Mouse (Mus musculus): ENCODE data around the gene Vax2. TPM values are rescaled to one million over a fixed set of nuclear protein-coding genes. Genes with fewer than 3 reads are reported as not detected.
A peak's percentile ranks its signal among the peaks of the same experiment; 100 is the strongest.

Vax2 gene
- total and polyA plus RNA-seq, 3 experiments, result not detected

DNA sequence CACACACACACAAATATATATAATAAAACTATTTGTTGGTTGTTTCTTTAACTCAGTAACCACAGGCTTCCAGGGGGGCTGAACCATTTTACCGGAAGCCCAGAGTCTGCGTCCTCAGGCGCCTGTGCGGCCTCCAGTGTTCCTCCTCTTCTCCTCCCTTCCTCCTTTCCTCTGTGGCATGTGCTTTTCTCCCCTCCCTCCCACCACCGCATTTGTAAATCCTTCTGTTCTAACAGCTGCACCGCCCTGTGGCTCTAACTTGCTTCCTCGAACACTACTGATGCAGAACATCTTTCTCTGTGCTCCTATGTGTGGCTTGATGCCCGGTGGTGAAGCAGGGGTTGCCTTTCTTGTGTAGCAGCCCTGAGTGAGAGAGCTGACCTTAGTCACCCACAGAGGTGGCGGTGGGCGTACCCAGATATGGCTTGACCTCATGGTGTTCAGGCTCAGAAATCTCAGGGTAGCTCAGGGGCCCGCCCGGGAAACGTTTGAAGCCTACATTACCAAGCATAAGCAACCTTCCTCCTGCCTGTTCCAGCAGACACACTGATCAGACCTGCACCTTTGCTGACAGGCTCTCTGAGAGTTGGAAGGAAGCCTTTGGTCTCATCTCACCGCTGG lies 18.4 kb downstream of the Vax2 start:
- no peak overlapping the region for H3K4me3 ChIP-seq
- no peak overlapping the region for H3K27ac ChIP-seq
- no peaks in the 10 kb centered on the region for H3K79me2 ChIP-seq (replicated peaks; ENCODE audit: control insufficient read depth, insufficient read depth, low read length)
- TF ChIP-seq EP300 (IDR thresholded peaks at IDR 0.05; ENCODE audit: insufficient read depth, low read depth, low read length), result no peak
- no peak for TF ChIP-seq POLR2A (IDR thresholded peaks at IDR 0.05; ENCODE audit: insufficient read depth, low read depth, low read length)
- TF ChIP-seq CTCF (IDR thresholded peaks at IDR 0.05), result no peak
- no peaks in the 10 kb centered on the region for H3K27me3 ChIP-seq (ENCODE audit: control insufficient read depth, insufficient read depth, low read length)
- no peak for DNase-seq
- WGBS, result 57% methylated on average over 14 of the region's 14 CpGs
- H3K36me3 ChIP-seq (ENCODE audit: control insufficient read depth, insufficient read depth, low read length), result no peaks in the 10 kb centered on the region
- no peak overlapping the region for H3K9ac ChIP-seq (ENCODE audit: low read depth, low read length)
- intact Hi-C loops (cut with DNase I), result no loop called here
- H3K4me1 ChIP-seq (ENCODE audit: control insufficient read depth, insufficient read depth, low read length), result no peaks in the 10 kb centered on the region

- Histone ChIP-seq H3K4me1 (ENCODE audit: control insufficient read depth, insufficient read depth, low read length) (no peaks in the 10 kb centered on the region), H3K9ac (ENCODE audit: low read depth, low read length) (no peak overlapping the region), H3K36me3 (ENCODE audit: control insufficient read depth, insufficient read depth, low read length) (no peaks in the 10 kb centered on the region), H3K27me3 (ENCODE audit: control insufficient read depth, insufficient read depth, low read length) (no peaks in the 10 kb centered on the region), H3K79me2 (replicated peaks; ENCODE audit: control insufficient read depth, insufficient read depth, low read length) (no peaks in the 10 kb centered on the region), H3K4me3 (no peak overlapping the region), H3K27ac (no peak overlapping the region)
- peak; percentile 54 to 76 for DNase-seq
- WGBS, result 23% methylated on average over 5 of the region's 5 CpGs
- no peak for TF ChIP-seq EP300 (IDR thresholded peaks at IDR 0.05; ENCODE audit: insufficient read depth, low read depth, low read length)
- TF ChIP-seq CTCF (IDR thresholded peaks at IDR 0.05), result peak; percentile 85
- intact Hi-C loops (cut with DNase I), result loop anchor here (1.0 kb wide), 1 partner anchor 37 kb away; no protein-coding TSS in a partner anchor
These were observed 20.1 kb downstream of the Vax2 start for GRCm38 (mm10) chr6:83731128-83731527.

DNA sequence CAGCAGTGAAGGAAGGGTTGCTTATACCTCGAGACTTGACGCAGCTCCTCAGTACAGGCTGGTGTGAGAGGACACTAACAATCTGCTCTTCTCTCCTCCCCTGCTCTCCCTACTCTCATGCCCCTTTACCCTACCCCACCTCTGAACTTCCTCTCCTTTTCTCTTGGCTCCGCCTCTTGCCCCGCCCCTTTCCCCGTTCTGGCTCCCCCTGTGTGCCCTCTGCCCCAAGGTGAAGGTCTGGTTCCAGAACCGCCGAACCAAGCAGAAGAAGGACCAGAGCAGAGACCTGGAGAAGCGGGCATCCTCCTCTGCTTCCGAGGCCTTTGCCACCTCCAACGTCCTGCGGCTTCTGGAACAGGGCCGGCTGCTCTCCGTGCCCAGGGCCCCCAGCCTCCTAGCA lies 26.2 kb downstream of the Vax2 start:
- no peak overlapping the region for H3K4me3 ChIP-seq
- WGBS, result 29% methylated on average over 13 of the region's 13 CpGs
- no peaks in the 10 kb centered on the region for H3K4me1 ChIP-seq (ENCODE audit: control insufficient read depth, insufficient read depth, low read length)
- H3K9ac ChIP-seq (ENCODE audit: low read depth, low read length), result no peak overlapping the region
- DNase-seq, result no peak
- H3K36me3 ChIP-seq (ENCODE audit: control insufficient read depth, insufficient read depth, low read length), result no peaks in the 10 kb centered on the region
- no peak overlapping the region for H3K27ac ChIP-seq
- no peaks in the 10 kb centered on the region for H3K79me2 ChIP-seq (replicated peaks; ENCODE audit: control insufficient read depth, insufficient read depth, low read length)
- intact Hi-C loops (cut with DNase I), result no loop called here
- no peak for TF ChIP-seq POLR2A (IDR thresholded peaks at IDR 0.05; ENCODE audit: insufficient read depth, low read depth, low read length)
- TF ChIP-seq EP300 (IDR thresholded peaks at IDR 0.05; ENCODE audit: insufficient read depth, low read depth, low read length), result no peak
- TF ChIP-seq CTCF (IDR thresholded peaks at IDR 0.05), result no peak
- H3K27me3 ChIP-seq (ENCODE audit: control insufficient read depth, insufficient read depth, low read length), result peaks cover 3% of the 10 kb centered on the region

- H3K4me3 ChIP-seq, result no peak overlapping the region
- peaks cover 3% of the 10 kb centered on the region for H3K27me3 ChIP-seq (ENCODE audit: control insufficient read depth, insufficient read depth, low read length)
- no peak for DNase-seq
- no peaks in the 10 kb centered on the region for H3K79me2 ChIP-seq (replicated peaks; ENCODE audit: control insufficient read depth, insufficient read depth, low read length)
- H3K4me1 ChIP-seq (ENCODE audit: control insufficient read depth, insufficient read depth, low read length), result no peaks in the 10 kb centered on the region
- no peak overlapping the region for H3K9ac ChIP-seq (ENCODE audit: low read depth, low read length)
- intact Hi-C loops (cut with DNase I), result no loop called here
- H3K36me3 ChIP-seq (ENCODE audit: control insufficient read depth, insufficient read depth, low read length), result no peaks in the 10 kb centered on the region
- 45% methylated on average over 6 of the region's 6 CpGs for WGBS
- H3K27ac ChIP-seq, result no peak overlapping the region
- TF ChIP-seq CTCF (IDR thresholded peaks at IDR 0.05) (no peak), EP300 (IDR thresholded peaks at IDR 0.05; ENCODE audit: insufficient read depth, low read depth, low read length) (no peak), POLR2A (IDR thresholded peaks at IDR 0.05; ENCODE audit: insufficient read depth, low read depth, low read length) (no peak)
These were observed 27.5 kb downstream of the Vax2 start for GRCm38 (mm10) chr6:83738596-83738995.

- no peak within 1 kb of the TSS for H3K4me3 ChIP-seq
- H3K79me2 ChIP-seq (replicated peaks; ENCODE audit: control insufficient read depth, insufficient read depth, low read length), result no peaks in the 10 kb centered on the region
- intact Hi-C loops (cut with DNase I), result no loop called here
- WGBS, result 58% methylated on average over 5 of the region's 5 CpGs
- H3K4me1 ChIP-seq (ENCODE audit: control insufficient read depth, insufficient read depth, low read length), result no peaks in the 10 kb centered on the region
- no peak within 1 kb of the TSS for H3K9ac ChIP-seq (ENCODE audit: low read depth, low read length)
- DNase-seq, result no peak
- no peak within 1 kb of the TSS for H3K27ac ChIP-seq
- H3K36me3 ChIP-seq (ENCODE audit: control insufficient read depth, insufficient read depth, low read length), result no peaks in the 10 kb centered on the region
- no peak for TF ChIP-seq EP300 (IDR thresholded peaks at IDR 0.05; ENCODE audit: insufficient read depth, low read depth, low read length)
- TF ChIP-seq CTCF (IDR thresholded peaks at IDR 0.05), result no peak
- TF ChIP-seq POLR2A (IDR thresholded peaks at IDR 0.05; ENCODE audit: insufficient read depth, low read depth, low read length), result no peak
- H3K27me3 ChIP-seq (ENCODE audit: control insufficient read depth, insufficient read depth, low read length), result no peaks in the 10 kb centered on the region
These were observed 31.7 kb downstream of the Vax2 start, which contains the start of gene Atp6v1b1 for GRCm38 (mm10) chr6:83742761-83743160. Gene Atp6v1b1, plus strand, starts transcription at chr6:83742990.

DNA sequence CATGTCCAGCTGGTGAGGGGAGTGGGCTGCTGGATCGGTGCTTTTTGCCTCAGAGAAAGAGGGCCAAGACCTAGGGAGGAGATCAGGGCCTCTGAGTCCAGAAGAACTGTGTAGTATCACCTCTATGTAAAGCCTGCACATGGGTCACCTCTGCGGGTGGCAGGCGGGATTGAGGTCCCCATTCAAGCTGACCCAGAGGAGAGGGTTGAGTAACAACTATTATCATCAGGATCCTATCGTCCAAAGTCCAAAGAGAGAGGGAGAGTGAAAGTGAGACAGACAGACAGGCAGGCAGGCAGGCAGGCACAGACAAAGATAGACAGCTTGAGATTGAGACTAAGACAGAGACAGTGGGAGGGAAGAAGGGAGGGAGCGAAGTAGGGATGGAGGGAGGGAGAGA lies 32.1 kb downstream of the Vax2 start:
- H3K4me3 ChIP-seq, result no peak overlapping the region
- 68% methylated on average over 5 of the region's 5 CpGs for WGBS
- no peak overlapping the region for H3K27ac ChIP-seq
- no peak for DNase-seq
- H3K36me3 ChIP-seq (ENCODE audit: control insufficient read depth, insufficient read depth, low read length), result no peaks in the 10 kb centered on the region
- intact Hi-C loops (cut with DNase I), result no loop called here
- no peaks in the 10 kb centered on the region for H3K27me3 ChIP-seq (ENCODE audit: control insufficient read depth, insufficient read depth, low read length)
- TF ChIP-seq EP300 (IDR thresholded peaks at IDR 0.05; ENCODE audit: insufficient read depth, low read depth, low read length), result no peak
- TF ChIP-seq CTCF (IDR thresholded peaks at IDR 0.05), result no peak
- no peak for TF ChIP-seq POLR2A (IDR thresholded peaks at IDR 0.05; ENCODE audit: insufficient read depth, low read depth, low read length)
- no peaks in the 10 kb centered on the region for H3K79me2 ChIP-seq (replicated peaks; ENCODE audit: control insufficient read depth, insufficient read depth, low read length)
- no peak overlapping the region for H3K9ac ChIP-seq (ENCODE audit: low read depth, low read length)
- no peaks in the 10 kb centered on the region for H3K4me1 ChIP-seq (ENCODE audit: control insufficient read depth, insufficient read depth, low read length)

Measured in heart, adult 2 months (tissue).